9 mouse cellular contexts compared by ENCODE assay signal in genomic region chr8:20557184-20557583, GRCm38 (mm10). TPM values are rescaled to one million over a fixed set of nuclear protein-coding genes. Genes with fewer than 3 reads are reported as not detected.
DNase-seq lines count a peak whose midpoint lies in the region; ATAC-seq lines count a peak whose summit lies in the region.
"Not testable (repeated sequence)": the region's sequence is repeated elsewhere in the genome, so short reads cannot be mapped to it uniquely, and the experiment has no call there.
"Had no signal": no experiment of that assay in that cellular context is flagged by ENCODE, and none has a peak within 500 bp of the region (broad histone marks: within the 10 kb centered on the region; RNA-seq: fewer than 3 reads in every experiment).

No protein-coding gene starts in this region.

- not testable (repeated sequence) for H3K4me2 ChIP-seq in embryonic facial prominence, embryonic 11.5 days (ENCODE audit: low read depth, low read length); hindbrain, embryonic 11.5 days (replicated peaks; ENCODE audit: low read depth, low read length); midbrain, embryonic 11.5 days
- peak overlapping the region; percentile 38; the same call in 1 of the 2 replicates for H3K4me2 ChIP-seq in kidney, embryonic 15.5 days
- peak overlapping the region; percentile 45 for H3K4me2 ChIP-seq in liver, embryonic 13.5 days
- H3K4me2 ChIP-seq in neural tube, embryonic 15.5 days: peak overlapping the region; percentile 43

- not testable (repeated sequence) for H3K9ac ChIP-seq in embryonic facial prominence, embryonic 11.5 days (replicated peaks; ENCODE audit: low read length); hindbrain, embryonic 11.5 days (ENCODE audit: low read depth, low read length); kidney, embryonic 15.5 days; liver, embryonic 13.5 days; midbrain, embryonic 11.5 days (ENCODE audit: low read length); neural tube, embryonic 15.5 days (replicated peaks)

- H3K36me3 ChIP-seq in embryonic facial prominence, embryonic 11.5 days (replicated peaks; ENCODE audit: control insufficient read depth, insufficient read depth, low read depth, low read length); hindbrain, embryonic 11.5 days (ENCODE audit: control insufficient read depth, insufficient read depth, low read length); kidney, embryonic 15.5 days; liver, embryonic 13.5 days; midbrain, embryonic 11.5 days (ENCODE audit: control insufficient read depth, insufficient read depth, low read length); neural tube, embryonic 15.5 days: not testable (repeated sequence)

- not testable (repeated sequence) for H3K9me3 ChIP-seq in embryonic facial prominence, embryonic 11.5 days (replicated peaks; ENCODE audit: control insufficient read depth, low read length); hindbrain, embryonic 11.5 days (ENCODE audit: control insufficient read depth, low read length); kidney, embryonic 15.5 days (replicated peaks); liver, embryonic 13.5 days (replicated peaks); midbrain, embryonic 11.5 days (ENCODE audit: control insufficient read depth, low read length); neural tube, embryonic 15.5 days (replicated peaks)

- H3K27me3 ChIP-seq in embryonic facial prominence, embryonic 11.5 days (ENCODE audit: control insufficient read depth, insufficient read depth, low read length); hindbrain, embryonic 11.5 days (ENCODE audit: control insufficient read depth, insufficient read depth, low read length); kidney, embryonic 15.5 days; liver, embryonic 13.5 days; midbrain, embryonic 11.5 days (ENCODE audit: control insufficient read depth, insufficient read depth, low read length); neural tube, embryonic 15.5 days (replicated peaks): not testable (repeated sequence)

- H3K4me1 ChIP-seq in embryonic facial prominence, embryonic 11.5 days (ENCODE audit: control insufficient read depth, insufficient read depth, low read length); hindbrain, embryonic 11.5 days (replicated peaks; ENCODE audit: control insufficient read depth, insufficient read depth, low read length); kidney, embryonic 15.5 days; liver, embryonic 13.5 days (replicated peaks); midbrain, embryonic 11.5 days (ENCODE audit: control insufficient read depth, insufficient read depth, low read length); neural tube, embryonic 15.5 days: not testable (repeated sequence)

- H3K27ac ChIP-seq in embryonic facial prominence, embryonic 11.5 days (replicated peaks; ENCODE audit: low read depth, low read length); hindbrain, embryonic 11.5 days (ENCODE audit: low read depth, low read length); kidney, embryonic 15.5 days; liver, embryonic 13.5 days; midbrain, embryonic 11.5 days (ENCODE audit: low read depth, low read length); neural tube, embryonic 15.5 days (replicated peaks): not testable (repeated sequence)

- H3K4me3 ChIP-seq in embryonic facial prominence, embryonic 11.5 days (ENCODE audit: low read depth, low read length); hindbrain, embryonic 11.5 days (ENCODE audit: low read depth, low read length); midbrain, embryonic 11.5 days (ENCODE audit: low read depth, low read length): not testable (repeated sequence)
- 0 out of 2 replicates have a peak overlapping the region, but pooled peaks have one; percentile 29 for H3K4me3 ChIP-seq in kidney, embryonic 15.5 days (replicated peaks)
- peak overlapping the region; percentile 44 for H3K4me3 ChIP-seq in liver, embryonic 13.5 days (replicated peaks)
- peak overlapping the region; percentile 31 for H3K4me3 ChIP-seq in neural tube, embryonic 15.5 days (replicated peaks)

- 83% methylated on average over 7 of the region's 8 CpGs for WGBS in embryonic facial prominence, embryonic 11.5 days
- 88% methylated on average over 7 of the region's 8 CpGs for WGBS in hindbrain, embryonic 11.5 days
- WGBS in kidney, embryonic 15.5 days: 82% methylated on average over 7 of the region's 8 CpGs
- WGBS in liver, embryonic 13.5 days (ENCODE audit: insufficient replicate concordance): 77% methylated on average over 7 of the region's 8 CpGs
- 89% methylated on average over 7 of the region's 8 CpGs for WGBS in midbrain, embryonic 11.5 days
- WGBS in neural tube, embryonic 15.5 days: 82% methylated on average over 7 of the region's 8 CpGs

- ATAC-seq in CD4-positive, CD25-positive, alpha-beta regulatory T cell, adult 4 months: peak; percentile 28
- ATAC-seq in embryonic facial prominence, embryonic 11.5 days (replicated peaks; ENCODE audit: insufficient number of reproducible peaks, low FRiP score, low TSS enrichment, low read depth): peak; percentile 84
- peak; percentile 42; the same call in 1 of the 2 replicates for ATAC-seq in frontal cortex, adult (ENCODE audit: low TSS enrichment)
- ATAC-seq in hindbrain, embryonic 11.5 days (ENCODE audit: low FRiP score): peak; percentile 86
- peak; percentile 79 for ATAC-seq in kidney, embryonic 15.5 days (replicated peaks; ENCODE audit: low FRiP score)
- peak; percentile 55 for ATAC-seq in liver, embryonic 13.5 days (ENCODE audit: low read depth)
- peak; percentile 85 for ATAC-seq in midbrain, embryonic 11.5 days (ENCODE audit: low FRiP score)
- peak; percentile 82 for ATAC-seq in neural tube, embryonic 15.5 days (ENCODE audit: low FRiP score)

- DNase-seq in embryonic facial prominence, embryonic 11.5 days (ENCODE audit: low spot score); liver, embryonic 13.5 days: not testable (repeated sequence)
- peak; percentile 0 for DNase-seq in hindbrain, embryonic 11.5 days (ENCODE audit: low spot score)
- DNase-seq in midbrain, embryonic 11.5 days (ENCODE audit: low spot score, missing footprints): peak; percentile 37

RNA-seq across cellular contexts. Expression of gene Gm21119, which starts 57.5 kb away (rescaled TPM):
- not detected for polyA plus RNA-seq in CD4-positive, CD25-positive, alpha-beta regulatory T cell, adult 4 months (2017; shearing (Covaris generic))
- 0.21 TPM in 1 of 2 replicates, not detected in the other for polyA plus RNA-seq in embryonic facial prominence, embryonic 11.5 days (2014; fragmentation: Nextera tagmentation; extraction: Ambion mirVana)
- 0.23 TPM in 1 of 2 replicates, not detected in the other for polyA plus RNA-seq in hindbrain, embryonic 11.5 days (2014; fragmentation: Nextera tagmentation; extraction: Ambion mirVana)
- polyA plus RNA-seq in kidney, embryonic 15.5 days (2015; fragmentation: Nextera tagmentation; extraction: Ambion mirVana): 0.09 TPM in 1 of 2 replicates, not detected in the other
- not detected in 2 replicates for polyA plus RNA-seq in liver, embryonic 13.5 days (2015; fragmentation: Nextera tagmentation; extraction: Ambion mirVana)
- polyA plus RNA-seq in midbrain, embryonic 11.5 days (2014; fragmentation: Nextera tagmentation; extraction: Ambion mirVana): not detected in 2 replicates
- 0.38 TPM in 1 of 2 replicates, not detected in the other for polyA plus RNA-seq in neural tube, embryonic 15.5 days (2015; fragmentation: Nextera tagmentation; extraction: Ambion mirVana)
- polyA plus RNA-seq: myocyte had no signal

Comparison
In these comparisons a context has a peak if more than half of its experiments do, and no peak if none do; other contexts are left out.
1. ATAC-seq: peak in every context shown above with its lines; median percentile 86 in hindbrain, embryonic 11.5 days; 85 in midbrain, embryonic 11.5 days; 84 in embryonic facial prominence, embryonic 11.5 days; 82 in neural tube, embryonic 15.5 days; 79 in kidney, embryonic 15.5 days; 55 in liver, embryonic 13.5 days; 42 in frontal cortex, adult; 28 in CD4-positive, CD25-positive, alpha-beta regulatory T cell, adult 4 months.